Mouse (Mus musculus) liver, embryonic 15.5 days (tissue): Measurements from ENCODE around the gene Cnn3. TPM values are rescaled to one million over a fixed set of nuclear protein-coding genes. Genes with fewer than 3 reads are reported as not detected.

Experiments
- ATAC-seq: fragments of 200-750 bp; cut with Nextera tagmentation; 2 replicates; pipeline ENCODE4 v1.8.0; 2017; ENCODE audit warnings: moderate number of reproducible peaks, mild to moderate bottlenecking, moderate library complexity; ENCODE audit not compliant: insufficient read depth
- H3K27ac ChIP-seq: fragments of 300-500 bp; sonication (generic); replicated peaks from 2 replicates; pipeline ENCODE4 v1.5.1; 2015; ENCODE audit warnings: mild to moderate bottlenecking, inconsistent platforms
- H3K27me3 ChIP-seq: fragments of 300-500 bp; sonication (generic); 2 replicates; pipeline ENCODE4 v1.6.1; 2015; ENCODE audit warnings: mild to moderate bottlenecking, inconsistent platforms
- H3K36me3 ChIP-seq: fragments of 300-500 bp; sonication (generic); replicated peaks from 2 replicates; pipeline ENCODE4 v1.6.1; 2015; ENCODE audit warnings: moderate library complexity, mild to moderate bottlenecking, inconsistent platforms
- H3K4me1 ChIP-seq: fragments of 300-500 bp; sonication (generic); replicated peaks from 2 replicates; pipeline ENCODE4 v1.6.1; 2015; ENCODE audit warnings: inconsistent platforms
- H3K4me2 ChIP-seq: fragments of 300-500 bp; sonication (generic); 2 replicates; pipeline ENCODE4 v1.6.1; 2015; ENCODE audit warnings: moderate library complexity, mild to moderate bottlenecking, inconsistent platforms
- H3K4me3 ChIP-seq: fragments of 300-500 bp; sonication (generic); replicated peaks from 2 replicates; pipeline ENCODE4 v1.5.1; 2015; ENCODE audit warnings: mild to moderate bottlenecking, inconsistent platforms
- H3K9ac ChIP-seq: fragments of 300-500 bp; sonication (generic); 2 replicates; pipeline ENCODE4 v1.6.1; 2015; ENCODE audit warnings: moderate library complexity, mild to moderate bottlenecking, inconsistent platforms
- H3K9me3 ChIP-seq: fragments of 300-500 bp; sonication (generic); replicated peaks from 2 replicates; pipeline ENCODE4 v1.6.1; 2016; ENCODE audit warnings: inconsistent platforms
- WGBS: fragments of 180-500 bp; shearing (Covaris S2); methylation state at CpG from one replicate; pipeline ENCODE4 v1.1.7; 2015; ENCODE audit warnings: mixed read lengths; ENCODE audit not compliant: insufficient replicate concordance; 5-methylcytosine and 5-hydroxymethylcytosine counted together
- polyA plus RNA-seq: library from polyadenylated mRNA; unstranded; fragments of >200 nt; fragmentation: Nextera tagmentation; extraction: Ambion mirVana; gene quantifications from 2 replicates; pipeline ENCODE4 v1.2.1, GENCODE M21; 2015

Gene Cnn3
- polyA plus RNA-seq, 1 experiment from 2014 or later: 98.3 TPM

- peaks cover 77% of the 10 kb centered on the region for H3K4me1 ChIP-seq
- no peak overlapping the region for H3K27ac ChIP-seq
Measured at GRCm38 (mm10) chr3:121435296-121435695, 9.0 kb downstream of the Cnn3 start.

GRCm38 (mm10) chr3:121437070-121437469 is 10.8 kb downstream of the Cnn3 start:
- ATAC-seq: no peak
- no peak overlapping the region for H3K27ac ChIP-seq
- no peak overlapping the region for H3K9ac ChIP-seq
- peaks cover 71% of the 10 kb centered on the region for H3K4me1 ChIP-seq
- no peaks in the 10 kb centered on the region for H3K9me3 ChIP-seq
- 0 out of 2 replicates have a peak, but pooled peaks cover 4% of the 10 kb centered on the region for H3K36me3 ChIP-seq
- no peak overlapping the region for H3K4me3 ChIP-seq
- no peaks in the 10 kb centered on the region for H3K27me3 ChIP-seq
- H3K4me2 ChIP-seq: no peak overlapping the region
- WGBS: 38% methylated on average over 7 of the region's 7 CpGs

More at GRCm38 (mm10) chr3:121435296-121435695, 9.0 kb downstream of the Cnn3 start:
- no peak overlapping the region for H3K4me2 ChIP-seq
- H3K27me3 ChIP-seq: no peaks in the 10 kb centered on the region
- no peaks in the 10 kb centered on the region for H3K9me3 ChIP-seq
- 69% methylated on average over 5 of the region's 5 CpGs for WGBS
- 0 out of 2 replicates have a peak, but pooled peaks cover 4% of the 10 kb centered on the region for H3K36me3 ChIP-seq
- H3K9ac ChIP-seq: no peak overlapping the region
- no peak overlapping the region for H3K4me3 ChIP-seq
- ATAC-seq: no peak

- Histone ChIP-seq H3K4me1 (peaks cover 71% of the 10 kb centered on the region), H3K9ac (no peak overlapping the region), H3K27ac (no peak overlapping the region), H3K4me2 (no peak overlapping the region), H3K27me3 (no peaks in the 10 kb centered on the region), H3K4me3 (no peak overlapping the region), H3K9me3 (no peaks in the 10 kb centered on the region), H3K36me3 (0 out of 2 replicates have a peak, but pooled peaks cover 8% of the 10 kb centered on the region)
- WGBS: 51% methylated on average over 7 of the region's 7 CpGs
- ATAC-seq: no peak
Measured at GRCm38 (mm10) chr3:121437996-121438395, 11.7 kb downstream of the Cnn3 start.

- Histone ChIP-seq H3K9ac (no peak overlapping the region), H3K27ac (no peak overlapping the region), H3K36me3 (0 out of 2 replicates have a peak, but pooled peaks cover 8% of the 10 kb centered on the region), H3K27me3 (no peaks in the 10 kb centered on the region), H3K9me3 (no peaks in the 10 kb centered on the region), H3K4me3 (no peak overlapping the region), H3K4me1 (peaks cover 62% of the 10 kb centered on the region), H3K4me2 (no peak overlapping the region)
- no peak for ATAC-seq
- 55% methylated on average over 11 of the region's 11 CpGs for WGBS
Measured at GRCm38 (mm10) chr3:121439623-121440161, 13.4 kb downstream of the Cnn3 start.

- Histone ChIP-seq H3K9me3 (no peaks in the 10 kb centered on the region), H3K9ac (no peak overlapping the region), H3K4me3 (no peak overlapping the region), H3K4me2 (no peak overlapping the region), H3K4me1 (peaks cover 61% of the 10 kb centered on the region), H3K36me3 (0 out of 2 replicates have a peak, but pooled peaks cover 8% of the 10 kb centered on the region), H3K27me3 (no peaks in the 10 kb centered on the region), H3K27ac (no peak overlapping the region)
- 83% methylated on average over 12 of the region's 12 CpGs for WGBS
- ATAC-seq: no peak
Measured at GRCm38 (mm10) chr3:121441504-121441903, 15.2 kb downstream of the Cnn3 start.

- Histone ChIP-seq H3K27me3 (no peaks in the 10 kb centered on the region), H3K9me3 (no peaks in the 10 kb centered on the region), H3K27ac (no peak overlapping the region), H3K9ac (no peak overlapping the region), H3K4me3 (no peak overlapping the region), H3K4me1 (peaks cover 62% of the 10 kb centered on the region), H3K36me3 (0 out of 2 replicates have a peak, but pooled peaks cover 8% of the 10 kb centered on the region), H3K4me2 (no peak overlapping the region)
- 57% methylated on average over 5 of the region's 5 CpGs for WGBS
- ATAC-seq: no peak
Measured at GRCm38 (mm10) chr3:121442288-121442687, 16.0 kb downstream of the Cnn3 start.

GRCm38 (mm10) chr3:121443861-121444271 is 17.6 kb downstream of the Cnn3 start:
- WGBS: 56% methylated on average over 4 of the region's 4 CpGs
- Histone ChIP-seq H3K4me1 (peaks cover 58% of the 10 kb centered on the region), H3K36me3 (0 out of 2 replicates have a peak, but pooled peaks cover 4% of the 10 kb centered on the region), H3K4me2 (no peak overlapping the region), H3K9ac (no peak overlapping the region), H3K9me3 (no peaks in the 10 kb centered on the region), H3K27ac (no peak overlapping the region), H3K4me3 (no peak overlapping the region), H3K27me3 (no peaks in the 10 kb centered on the region)
- no peak for ATAC-seq

GRCm38 (mm10) chr3:121444414-121444813 is 18.1 kb downstream of the Cnn3 start:
- Histone ChIP-seq H3K9me3 (no peaks in the 10 kb centered on the region), H3K4me3 (no peak overlapping the region)
- WGBS: 70% methylated on average over 6 of the region's 6 CpGs

GRCm38 (mm10) chr3:121446454-121446853 is 20.2 kb downstream of the Cnn3 start:
- H3K9ac ChIP-seq: no peak overlapping the region
- no peak overlapping the region for H3K4me3 ChIP-seq
- no peak overlapping the region for H3K27ac ChIP-seq
- 31% methylated on average over 8 of the region's 8 CpGs for WGBS
- peaks cover 14% of the 10 kb centered on the region for H3K36me3 ChIP-seq
- no peak for ATAC-seq
- H3K27me3 ChIP-seq: no peaks in the 10 kb centered on the region
- peaks cover 40% of the 10 kb centered on the region for H3K4me1 ChIP-seq
- H3K9me3 ChIP-seq: no peaks in the 10 kb centered on the region
- H3K4me2 ChIP-seq: 0 out of 2 replicates have a peak overlapping the region, but pooled peaks have one; percentile 15

More at GRCm38 (mm10) chr3:121444414-121444813, 18.1 kb downstream of the Cnn3 start:
- Histone ChIP-seq H3K9ac (no peak overlapping the region), H3K36me3 (0 out of 2 replicates have a peak, but pooled peaks cover 4% of the 10 kb centered on the region), H3K27me3 (no peaks in the 10 kb centered on the region), H3K27ac (no peak overlapping the region), H3K4me2 (no peak overlapping the region), H3K4me1 (peaks cover 52% of the 10 kb centered on the region)
- ATAC-seq: no peak

GRCm38 (mm10) chr3:121448029-121448468 is 21.8 kb downstream of the Cnn3 start:
- Histone ChIP-seq H3K27me3 (no peaks in the 10 kb centered on the region), H3K4me3 (no peak overlapping the region), H3K9me3 (no peaks in the 10 kb centered on the region), H3K4me2 (no peak overlapping the region), H3K36me3 (peaks cover 21% of the 10 kb centered on the region), H3K9ac (no peak overlapping the region), H3K27ac (no peak overlapping the region), H3K4me1 (peaks cover 29% of the 10 kb centered on the region)
- WGBS: 71% methylated on average over 11 of the region's 11 CpGs
- no peak for ATAC-seq

- Histone ChIP-seq H3K36me3 (peaks cover 21% of the 10 kb centered on the region), H3K4me1 (peaks cover 25% of the 10 kb centered on the region), H3K9ac (no peak overlapping the region), H3K27me3 (no peaks in the 10 kb centered on the region), H3K9me3 (no peaks in the 10 kb centered on the region), H3K4me2 (no peak overlapping the region), H3K27ac (no peak overlapping the region), H3K4me3 (no peak overlapping the region)
- ATAC-seq: no peak
- WGBS: 76% methylated on average over 8 of the region's 8 CpGs
Measured at GRCm38 (mm10) chr3:121448606-121449005, 22.3 kb downstream of the Cnn3 start.
